Mouse (Mus musculus): ENCODE measurements at regions not wholly inside any gene's neighbourhood (a gene's known extent, or its start where the extent isn't known, plus 50 kb on each side); places are given as distances from the start of the nearest gene placed in this dataset.

DNA sequence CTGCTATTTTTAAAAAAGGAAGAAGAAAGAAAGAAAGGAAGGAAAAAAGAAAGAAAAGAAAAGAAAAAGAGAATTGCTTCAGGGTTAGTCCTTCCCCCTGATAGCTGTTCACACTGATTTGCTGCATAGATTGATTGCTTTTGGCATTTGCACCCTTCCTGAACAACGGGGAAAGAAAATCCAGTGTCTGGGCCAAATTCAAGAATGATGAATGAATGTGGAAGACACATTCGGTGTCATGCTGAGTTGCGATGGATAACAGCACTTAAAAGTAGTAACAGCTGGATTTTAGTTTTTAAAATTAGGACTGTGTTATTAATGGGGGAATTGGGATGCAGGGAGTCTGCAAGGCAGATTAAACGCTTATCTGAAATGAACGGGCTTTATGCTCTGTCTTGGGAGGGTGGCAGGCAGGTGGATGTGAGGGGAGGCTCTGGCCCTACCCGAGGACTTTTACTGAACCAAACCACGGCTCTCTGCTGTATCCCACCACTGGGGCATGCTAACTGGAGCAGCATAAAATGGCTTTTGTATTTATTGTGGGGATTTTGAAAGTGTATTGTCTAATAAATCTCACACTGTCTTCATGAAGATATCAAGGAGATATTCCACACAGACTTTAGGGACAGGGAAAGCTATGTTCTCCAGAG, 114.4 kb downstream of the Lca5 start:
- no peak for DNase-seq (ENCODE audit: extremely low spot score)

DNA sequence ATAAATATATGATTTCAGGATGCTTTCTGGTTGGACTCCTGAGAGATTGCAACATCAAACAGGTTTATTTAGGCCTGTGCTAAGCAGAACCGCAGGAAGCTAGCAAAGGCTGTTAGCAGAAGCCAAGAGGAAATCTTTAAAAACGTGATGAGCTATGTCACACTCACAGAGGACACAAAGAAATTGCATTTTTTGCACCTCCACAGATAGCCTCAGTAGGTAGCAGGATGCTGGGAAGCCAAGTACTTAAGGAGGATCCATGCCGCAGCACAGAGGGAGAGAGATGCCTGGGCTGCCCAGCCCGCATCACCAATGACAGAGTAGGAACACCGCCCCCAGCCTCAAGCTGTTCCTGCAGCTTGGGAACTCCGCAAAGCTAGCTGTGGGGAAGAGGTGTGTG, 115.0 kb downstream of the Lca5 start:
- peak; percentile 27 for DNase-seq (ENCODE audit: extremely low spot score)

DNA sequence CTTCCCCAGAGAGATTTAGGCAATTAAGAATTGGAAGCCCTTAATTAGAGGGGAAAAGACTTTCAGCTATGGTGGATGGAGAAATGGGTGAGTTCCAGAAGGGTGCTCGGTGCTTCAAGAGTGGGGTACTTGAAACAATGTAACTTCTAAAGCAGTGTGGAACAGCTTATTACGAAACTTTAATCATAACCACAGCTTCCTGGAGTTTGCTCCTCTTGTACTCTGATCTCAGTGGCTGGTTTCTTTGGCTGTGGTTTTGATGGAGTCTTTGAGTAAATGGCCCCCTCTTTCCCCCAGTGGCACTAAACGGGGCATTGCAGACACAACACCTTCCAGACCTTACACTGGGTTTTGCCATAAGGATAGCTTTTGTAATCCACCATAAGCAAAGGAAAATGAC, 116.6 kb downstream of the Lca5 start:
- DNase-seq (ENCODE audit: extremely low spot score), result no peak

GRCm38 (mm10) chr9:83322991-83323583, 117.8 kb downstream of the Lca5 start:
- DNase-seq (ENCODE audit: extremely low spot score), result no peak

DNA sequence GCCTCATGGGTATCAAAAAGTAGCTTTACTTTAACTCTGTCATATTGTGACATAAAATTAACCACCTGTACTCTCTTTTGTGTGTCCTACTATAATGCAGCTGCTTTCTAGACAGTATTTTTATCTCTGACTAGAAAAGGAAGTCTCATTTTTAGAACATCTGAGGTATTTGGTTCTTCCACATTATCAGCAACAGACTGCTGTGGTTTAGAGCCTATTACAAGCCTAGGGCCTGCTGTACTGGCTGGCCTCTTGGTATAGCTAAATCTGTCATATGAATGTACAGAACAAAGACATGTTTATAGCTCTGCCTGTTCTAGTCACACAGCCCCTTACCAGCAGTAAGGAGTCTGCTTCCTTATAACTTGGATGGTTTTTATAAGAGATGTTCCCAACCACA, 119.1 kb downstream of the Lca5 start:
- DNase-seq (ENCODE audit: extremely low spot score), result no peak

DNA sequence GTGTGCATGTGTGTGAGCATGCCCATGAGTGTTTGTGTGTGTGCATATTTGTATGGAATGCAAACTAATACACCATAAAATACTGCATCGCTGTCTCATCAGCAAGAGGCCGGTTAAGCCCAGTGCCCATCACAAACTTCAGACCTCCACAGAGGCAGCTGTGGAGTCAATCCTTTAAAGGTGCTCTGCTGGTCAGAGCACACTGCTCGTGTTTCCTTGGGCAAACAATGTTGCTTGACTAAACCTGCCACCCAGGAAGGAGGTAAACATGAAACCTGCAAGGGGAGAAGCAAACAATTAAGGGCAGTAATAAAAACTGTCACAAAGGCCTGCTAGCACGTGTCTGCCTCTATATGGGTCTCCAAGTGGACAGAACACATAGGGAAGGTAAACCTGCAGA, 120.1 kb downstream of the Lca5 start:
- no peak for DNase-seq (ENCODE audit: extremely low spot score)

GRCm38 (mm10) chr9:83316818-83317162, 124.1 kb downstream of the Lca5 start:
- DNase-seq (ENCODE audit: extremely low spot score), result no peak

GRCm38 (mm10) chr9:83315941-83316817, 124.7 kb downstream of the Lca5 start:
- DNase-seq (ENCODE audit: extremely low spot score), result no peak

GRCm38 (mm10) chr9:83308771-83309170, 132.2 kb downstream of the Lca5 start:
- peak; percentile 20 for DNase-seq (ENCODE audit: extremely low spot score)

GRCm38 (mm10) chr9:83308092-83308491, 132.8 kb downstream of the Lca5 start:
- no peak for DNase-seq (ENCODE audit: extremely low spot score)

DNA sequence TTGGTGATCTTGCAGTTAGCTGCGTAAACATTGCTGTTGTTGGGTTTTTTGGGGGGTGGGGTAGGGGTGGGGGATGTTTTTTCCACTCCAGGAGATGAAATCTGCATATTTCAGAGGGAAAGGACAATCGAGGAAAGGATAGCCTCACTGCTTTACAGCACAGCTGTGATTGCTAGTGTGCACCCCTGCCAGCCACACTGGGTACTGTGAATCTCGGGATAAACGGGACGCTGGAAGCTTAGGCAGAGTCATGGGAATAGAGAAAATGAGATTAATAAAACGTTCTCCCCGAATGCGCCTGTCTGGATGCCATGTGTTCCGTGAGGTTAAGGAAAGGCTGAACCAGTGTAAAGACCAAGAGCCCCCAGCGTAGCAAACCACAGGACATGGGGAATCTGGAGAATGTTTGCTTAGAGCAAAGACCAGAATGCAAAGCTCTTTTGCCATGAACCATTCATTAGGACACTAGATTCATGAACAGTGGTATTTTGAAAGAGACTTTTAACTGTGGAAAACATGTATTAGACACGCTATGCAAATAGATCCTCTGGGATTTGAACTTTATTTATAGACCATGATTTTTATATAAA, 133.5 kb downstream of the Lca5 start:
- no peak for DNase-seq (ENCODE audit: extremely low spot score)

- DNase-seq (ENCODE audit: extremely low spot score), result no peak
These were observed 136.0 kb downstream of the Lca5 start for GRCm38 (mm10) chr9:83304925-83305324.

- no peak for DNase-seq (ENCODE audit: extremely low spot score)
These were observed 140.4 kb downstream of the Lca5 start for GRCm38 (mm10) chr9:83300500-83300899.

DNA sequence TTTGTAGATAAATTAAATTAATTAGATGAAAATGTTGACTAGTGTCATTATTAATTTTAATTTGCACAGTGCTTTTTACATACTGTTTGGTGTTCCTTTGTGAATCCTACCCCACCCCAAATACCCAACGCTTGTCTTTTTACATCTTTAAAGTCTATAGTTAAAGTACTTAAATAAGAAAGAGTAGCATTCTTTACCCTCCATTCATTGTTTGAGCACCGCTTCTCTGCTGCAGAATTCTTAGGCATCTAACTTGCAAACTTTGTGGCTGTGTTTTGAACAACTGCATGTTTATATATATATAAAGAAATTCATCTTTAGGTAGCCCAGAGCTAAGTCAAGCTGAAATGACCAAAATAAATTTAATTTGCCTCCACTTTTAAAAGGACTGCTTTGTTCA, 140.9 kb downstream of the Lca5 start:
- no peak for DNase-seq (ENCODE audit: extremely low spot score)

GRCm38 (mm10) chr9:83299623-83300022, 141.3 kb downstream of the Lca5 start:
- no peak for DNase-seq (ENCODE audit: extremely low spot score)

- no peak for DNase-seq (ENCODE audit: extremely low spot score)
These were observed 145.5 kb downstream of the Lca5 start for GRCm38 (mm10) chr9:83295453-83295852.

DNA sequence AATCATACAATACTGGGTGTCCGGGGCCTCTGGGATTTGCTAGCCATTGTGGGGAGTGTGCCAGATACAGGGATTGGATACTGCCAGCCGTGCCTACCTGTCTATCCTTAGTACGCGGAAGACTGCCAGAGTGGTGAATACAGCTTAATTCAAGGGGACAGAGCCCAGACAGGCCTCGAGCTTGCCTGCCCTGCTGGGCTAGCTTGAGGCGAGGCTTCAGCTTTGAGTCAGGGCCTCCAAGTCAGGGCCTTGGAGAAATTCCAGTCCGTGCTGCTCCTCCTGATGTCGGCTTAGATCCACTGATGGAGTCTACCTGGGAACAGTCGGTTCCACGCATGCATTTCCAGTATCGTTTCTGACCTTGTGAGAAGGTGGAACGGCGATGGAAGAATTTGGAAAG, 146.5 kb downstream of the Lca5 start:
- DNase-seq (ENCODE audit: extremely low spot score), result no peak

DNA sequence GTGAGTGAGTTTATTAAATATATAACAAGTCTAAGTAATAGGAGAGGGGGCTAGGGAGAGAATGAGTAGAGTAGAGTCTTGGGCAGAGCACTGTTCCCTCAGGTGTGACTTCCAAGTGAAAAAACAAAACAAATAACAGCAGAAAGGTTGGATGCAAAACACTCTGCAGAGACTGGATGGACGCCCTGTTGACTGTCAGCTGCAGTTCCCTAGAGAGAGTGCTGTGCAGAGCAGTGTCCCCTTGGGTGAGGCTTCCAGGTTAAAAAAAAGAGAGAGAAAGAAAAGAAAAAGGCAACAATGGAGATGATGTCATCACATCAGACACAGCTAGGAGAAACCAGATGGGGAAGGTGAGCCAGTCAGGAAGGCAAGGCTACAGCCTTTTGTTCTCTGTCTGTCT, 137.6 kb upstream of the Hmgn3 start:
- DNase-seq (ENCODE audit: extremely low spot score), result no peak

DNA sequence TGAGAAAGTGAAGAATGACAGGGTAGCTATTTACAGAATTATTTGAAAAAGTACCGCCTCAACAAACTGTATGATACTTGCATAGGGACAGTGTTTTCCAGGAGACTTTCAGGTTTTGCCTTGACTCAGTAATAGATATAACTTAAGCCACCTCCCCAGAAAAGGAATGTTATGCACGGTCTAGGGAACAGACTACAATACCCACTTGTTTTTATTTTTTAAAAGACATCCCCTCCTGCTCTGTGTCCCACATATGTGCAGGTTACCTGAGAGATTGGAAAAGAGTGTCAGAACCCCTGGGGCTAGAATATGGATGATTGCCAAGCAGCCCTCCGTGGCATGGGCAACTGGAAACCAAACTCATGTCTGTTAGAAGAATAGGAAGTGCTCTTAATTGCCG, 137.2 kb upstream of the Hmgn3 start:
- no peak for DNase-seq (ENCODE audit: extremely low spot score)

DNA sequence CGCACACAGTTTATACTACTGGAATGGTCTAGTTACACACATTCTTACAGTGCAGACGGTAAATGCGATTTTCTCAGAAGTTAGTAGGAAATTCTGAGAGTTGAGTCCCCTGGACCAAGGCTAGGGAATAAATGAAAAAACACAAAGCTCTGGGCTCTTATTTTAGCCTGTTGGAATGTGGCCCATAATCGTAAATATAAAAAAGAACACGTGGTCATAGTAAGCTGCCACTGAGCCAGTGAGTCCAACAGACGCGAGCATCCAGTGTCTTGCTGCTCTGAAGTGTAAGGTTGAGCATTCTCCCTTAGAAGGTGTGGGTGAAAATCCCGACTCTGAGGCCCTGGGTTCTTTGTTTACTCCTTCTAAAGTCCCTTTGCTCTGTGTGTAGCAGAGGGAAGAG, 136.8 kb upstream of the Hmgn3 start:
- DNase-seq (ENCODE audit: extremely low spot score), result no peak

DNA sequence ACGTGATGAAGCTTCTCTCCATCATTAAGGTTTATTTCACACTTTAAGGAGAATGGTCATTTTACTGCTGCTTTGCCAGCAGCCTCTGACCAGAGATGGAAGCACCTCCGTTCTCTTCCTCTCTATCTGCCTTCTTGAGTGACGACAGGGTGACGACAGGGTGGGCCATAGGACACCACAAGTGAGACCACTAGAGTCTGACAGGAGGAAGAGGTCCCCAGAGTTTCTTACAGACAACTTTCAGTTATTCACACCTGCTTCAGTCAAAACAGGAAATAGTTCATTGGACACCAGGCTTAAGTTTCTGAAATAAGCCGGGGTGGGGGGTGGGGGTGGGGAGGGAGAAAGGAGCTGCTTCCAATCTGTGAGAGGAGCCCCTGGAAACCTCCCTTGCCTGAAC, 131.3 kb upstream of the Hmgn3 start:
- DNase-seq (ENCODE audit: extremely low spot score), result no peak

DNA sequence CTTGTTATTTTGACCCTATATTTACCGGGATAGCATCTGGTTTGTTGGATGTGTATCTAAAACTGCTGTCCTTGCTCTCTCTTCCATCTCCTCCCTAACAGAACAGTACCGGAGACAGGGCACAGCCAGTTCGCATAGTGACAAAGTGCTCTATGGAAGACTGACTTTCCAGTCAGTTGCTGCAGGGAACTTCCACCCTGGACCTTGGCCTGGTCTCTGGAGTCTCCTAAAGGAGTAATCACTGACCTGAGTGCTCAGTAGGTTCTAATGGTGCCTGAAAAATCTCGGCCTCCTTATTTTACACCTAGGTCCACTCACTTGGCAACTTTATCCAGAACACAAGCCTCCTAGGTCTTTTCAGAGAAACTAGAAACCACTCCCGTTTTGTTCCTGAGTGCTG, 130.9 kb upstream of the Hmgn3 start:
- DNase-seq (ENCODE audit: extremely low spot score), result no peak

DNA sequence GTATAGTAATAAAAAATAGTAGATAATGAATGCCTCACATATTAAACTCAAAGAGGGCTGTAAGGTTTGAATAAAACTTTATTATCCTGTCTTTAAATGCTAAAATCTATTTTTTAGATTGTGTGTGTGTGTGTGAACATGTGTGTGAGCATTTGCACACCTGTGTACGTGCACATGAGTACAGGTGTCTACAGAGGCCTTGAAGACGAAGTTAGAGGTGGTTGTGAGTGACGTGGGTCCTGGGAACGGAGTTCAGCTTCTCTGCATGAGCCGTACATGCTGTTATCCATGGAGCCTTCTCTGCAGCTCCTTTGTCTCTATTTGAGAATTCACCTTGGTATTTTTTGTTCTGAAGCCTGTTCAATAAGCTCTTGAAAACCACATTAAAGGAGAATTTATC, 129.8 kb upstream of the Hmgn3 start:
- no peak for DNase-seq (ENCODE audit: extremely low spot score)
